Mouse (Mus musculus) spleen, embryonic (tissue): ENCODE measurements at regions not wholly inside any gene's neighbourhood (a gene's known extent, or its start where the extent isn't known, plus 50 kb on each side); places are given as distances from the start of the nearest gene placed in this dataset.

Experiments used
- CTCF ChIA-PET: fragments of 350-600 bp; sonication (Branson Sonifier 250); formaldehyde crosslinking; loops from one replicate; lab custom pipeline; 2022; lab: Charles Lee

DNA sequence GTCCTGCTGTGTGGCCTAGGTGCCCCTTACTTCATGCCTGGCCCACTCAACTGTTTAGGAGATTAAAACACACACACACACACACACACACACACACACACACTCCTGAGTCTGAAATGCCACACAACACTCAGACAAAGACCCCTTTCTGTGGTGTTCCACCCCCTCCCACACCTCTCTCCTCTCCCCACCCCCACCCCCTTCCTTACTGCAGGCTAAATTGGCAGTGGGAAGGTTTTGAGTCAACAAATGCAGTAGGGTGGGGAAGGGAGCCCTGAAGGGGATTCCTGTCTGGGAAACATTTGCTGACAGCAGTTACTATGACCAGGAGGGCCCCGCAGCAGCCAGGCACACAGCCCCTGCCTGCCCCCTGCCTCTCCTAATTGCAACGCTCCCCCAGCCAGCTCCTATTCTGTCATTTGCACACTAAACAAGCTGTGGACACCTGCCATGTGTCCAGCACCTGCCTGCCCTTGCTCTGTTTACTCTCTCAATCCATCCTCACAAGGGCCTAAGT lies 69.5 kb downstream of the Ephb3 start:
- CTCF ChIA-PET, result no interaction called here

DNA sequence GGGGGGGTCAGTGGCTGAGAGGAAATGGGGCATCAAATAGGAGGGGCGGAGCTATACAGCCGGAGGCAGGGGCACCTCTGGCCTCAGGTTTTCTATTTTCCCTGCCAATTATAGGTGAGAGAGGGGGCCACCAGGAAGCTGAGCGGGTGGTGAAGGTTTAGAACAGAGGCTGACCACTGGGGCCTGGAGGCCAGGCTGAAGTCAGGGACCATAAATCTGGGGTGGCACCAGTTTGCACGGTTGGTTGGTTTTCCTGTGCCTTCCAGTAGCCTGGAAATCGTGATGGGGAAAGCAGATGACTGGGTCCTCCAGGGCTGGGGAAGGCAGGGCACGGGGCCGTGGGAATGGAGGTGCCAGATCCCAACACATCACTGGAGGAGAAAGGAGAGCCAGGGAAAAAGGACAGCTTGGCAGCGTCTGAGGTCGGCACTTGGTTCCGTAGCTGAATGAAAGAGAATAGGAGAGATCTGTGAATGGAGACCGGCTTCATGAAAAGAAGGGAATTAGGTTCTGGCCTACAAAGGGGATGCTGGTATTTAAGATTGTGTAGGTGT lies 73.3 kb downstream of the Ephb3 start:
- CTCF ChIA-PET, result no interaction called here

DNA sequence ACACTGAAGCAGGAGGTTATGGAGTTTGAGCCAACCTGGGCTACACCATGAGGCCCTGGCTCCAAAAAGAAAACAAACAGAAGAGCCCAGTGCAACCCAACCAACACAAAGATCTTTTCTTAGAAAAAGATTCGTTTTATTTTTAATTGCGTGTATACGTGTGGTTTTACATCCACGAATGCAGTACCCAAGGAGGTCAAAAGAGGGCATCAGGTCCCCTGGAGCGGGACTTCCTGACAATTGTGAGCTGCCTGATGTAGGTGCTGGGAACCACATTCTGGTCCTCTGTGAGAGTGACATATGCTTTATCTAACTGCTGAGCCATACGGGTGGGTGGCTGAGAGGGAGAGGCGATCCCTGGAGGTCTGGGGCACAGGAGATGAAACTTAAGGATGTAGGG lies 73.8 kb downstream of the Ephb3 start:
- CTCF ChIA-PET, result no interaction called here

DNA sequence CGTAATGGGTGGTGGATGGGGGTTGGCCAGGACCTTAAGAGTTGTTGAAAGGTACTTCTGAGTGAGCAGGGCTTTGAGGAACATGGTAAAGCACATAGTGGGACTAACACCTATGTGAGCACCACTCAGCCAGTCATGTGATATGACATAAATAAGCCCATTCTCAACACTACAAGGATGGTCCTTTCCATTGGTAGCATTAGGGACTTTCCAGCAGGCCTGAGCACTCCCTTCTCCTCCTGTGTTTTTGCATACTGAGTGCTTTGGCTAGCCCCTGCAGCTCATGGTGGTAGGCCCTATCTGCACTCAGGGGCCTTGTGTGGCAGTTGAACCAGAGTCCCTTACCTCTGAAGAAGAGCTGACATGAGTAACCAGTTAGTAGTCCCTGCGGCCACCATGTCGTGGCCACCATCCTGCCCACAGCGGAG lies 75.7 kb downstream of the Ephb3 start:
- CTCF ChIA-PET, result no interaction called here

DNA sequence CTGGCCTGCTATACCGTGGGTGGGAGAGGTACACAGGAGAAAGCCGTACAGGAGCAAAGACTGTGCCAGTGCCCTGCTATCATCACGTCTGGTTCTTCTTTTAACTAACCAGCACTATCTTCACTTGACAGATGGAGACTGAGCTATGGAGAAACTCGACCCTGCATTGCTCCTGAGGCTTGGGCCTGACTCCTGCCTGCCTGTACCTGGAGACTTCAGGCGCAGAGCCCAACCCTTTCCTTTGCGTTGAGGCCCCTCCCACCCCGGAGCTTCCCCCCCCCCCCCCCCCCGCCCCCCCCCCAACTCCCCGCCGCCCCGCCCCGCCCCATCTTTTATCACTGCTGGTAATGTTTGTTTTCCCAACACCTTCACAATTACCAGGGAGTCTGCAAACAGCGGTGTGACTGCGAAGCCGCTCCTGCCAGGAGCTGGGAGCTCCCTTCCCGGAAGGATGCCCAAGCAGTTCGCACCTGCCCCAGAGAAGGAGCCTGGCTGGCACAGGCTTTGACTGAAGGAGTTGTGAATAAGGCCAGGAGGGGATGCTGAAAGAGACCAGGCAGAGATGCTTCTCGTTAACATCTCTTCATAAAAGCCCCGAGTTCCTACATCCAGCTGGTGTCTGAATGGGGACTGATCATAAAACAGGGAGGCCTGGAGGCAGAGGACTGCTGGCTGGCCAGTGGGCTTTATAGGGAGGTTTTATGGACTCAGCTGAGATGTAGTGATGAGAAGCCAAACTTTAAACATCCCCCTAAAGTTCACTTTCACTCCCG lies 77.6 kb downstream of the Ephb3 start:
- CTCF ChIA-PET, result no interaction called here

DNA sequence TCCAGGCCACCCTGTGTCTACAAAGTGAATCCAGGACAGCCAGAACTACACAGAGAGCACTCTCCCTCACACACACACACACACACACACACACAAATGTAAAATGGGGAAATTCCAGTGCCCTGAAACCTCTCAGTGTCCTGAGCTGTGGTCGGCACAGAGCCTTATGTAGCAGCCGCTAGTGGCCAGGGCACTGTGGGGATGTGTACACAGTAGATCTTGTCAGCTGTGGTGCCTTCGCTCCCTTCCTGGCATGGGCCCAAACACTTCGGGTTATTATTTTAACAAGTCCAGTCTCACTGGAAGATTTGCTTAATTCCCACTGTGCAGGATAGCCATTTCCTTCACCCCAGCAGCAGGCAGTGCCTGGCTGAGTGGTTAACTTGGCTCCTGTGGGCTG lies 81.5 kb downstream of the Ephb3 start:
- CTCF ChIA-PET, result no interaction called here

DNA sequence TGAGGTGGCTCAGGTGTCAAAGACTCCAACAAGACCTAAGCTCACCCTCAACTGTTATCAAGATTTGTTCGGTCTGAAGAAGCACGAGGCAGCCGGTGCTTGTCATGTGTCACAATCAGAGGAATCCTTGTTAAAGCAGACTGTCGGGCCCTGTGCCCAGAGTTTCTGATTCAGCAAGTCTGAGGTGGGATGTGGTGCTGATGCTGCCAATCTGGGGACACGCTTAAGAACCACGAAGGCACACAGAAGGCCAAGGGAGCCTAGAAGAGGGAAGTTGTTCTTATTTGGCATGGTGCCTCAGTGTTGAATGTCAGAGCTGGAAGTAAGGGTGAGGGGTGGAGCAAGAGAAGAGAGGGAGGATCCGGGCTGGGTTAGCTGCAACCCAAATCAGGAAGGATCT lies 85.0 kb downstream of the Ephb3 start:
- CTCF ChIA-PET, result no interaction called here

DNA sequence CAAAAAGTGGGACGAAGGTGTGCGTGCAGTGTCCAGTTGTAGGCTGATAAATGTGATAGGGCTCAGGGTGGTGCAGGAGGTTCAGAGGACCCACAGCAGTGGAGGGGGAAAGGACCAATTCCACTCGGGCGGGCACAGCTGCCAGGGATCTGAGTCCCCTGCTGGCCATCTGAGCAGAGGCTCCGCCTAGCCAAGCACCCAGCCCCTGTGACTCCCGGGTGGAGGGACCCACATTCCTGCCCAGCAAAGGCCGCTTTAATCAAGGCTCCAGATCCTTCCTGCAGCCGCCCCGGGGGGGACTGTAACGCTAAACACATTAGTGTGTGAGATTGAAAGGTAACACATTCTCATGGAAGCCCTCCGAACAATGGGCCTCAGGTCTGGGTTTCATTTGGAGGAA lies 88.5 kb downstream of the Ephb3 start:
- CTCF ChIA-PET, result no interaction called here

DNA sequence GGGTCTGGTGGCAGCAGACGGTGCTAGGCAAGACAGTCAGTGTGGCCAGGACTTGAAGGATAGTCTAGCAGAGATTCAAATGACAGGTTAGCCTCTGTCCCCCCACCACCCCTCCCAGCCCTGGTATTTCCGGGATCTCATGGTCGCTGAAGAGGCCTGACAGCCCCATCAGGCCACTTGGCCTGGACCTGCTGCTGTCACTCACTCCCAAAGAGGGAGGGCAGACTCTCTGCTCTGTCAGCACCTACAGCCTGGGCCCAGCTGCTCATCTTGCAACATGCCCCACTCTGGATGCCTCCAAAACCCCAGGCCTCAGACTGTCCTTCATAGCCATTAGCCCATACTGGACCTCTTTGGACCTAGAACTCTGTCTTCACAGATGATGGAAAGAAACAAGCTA lies 89.0 kb downstream of the Ephb3 start:
- CTCF ChIA-PET, result no interaction called here

DNA sequence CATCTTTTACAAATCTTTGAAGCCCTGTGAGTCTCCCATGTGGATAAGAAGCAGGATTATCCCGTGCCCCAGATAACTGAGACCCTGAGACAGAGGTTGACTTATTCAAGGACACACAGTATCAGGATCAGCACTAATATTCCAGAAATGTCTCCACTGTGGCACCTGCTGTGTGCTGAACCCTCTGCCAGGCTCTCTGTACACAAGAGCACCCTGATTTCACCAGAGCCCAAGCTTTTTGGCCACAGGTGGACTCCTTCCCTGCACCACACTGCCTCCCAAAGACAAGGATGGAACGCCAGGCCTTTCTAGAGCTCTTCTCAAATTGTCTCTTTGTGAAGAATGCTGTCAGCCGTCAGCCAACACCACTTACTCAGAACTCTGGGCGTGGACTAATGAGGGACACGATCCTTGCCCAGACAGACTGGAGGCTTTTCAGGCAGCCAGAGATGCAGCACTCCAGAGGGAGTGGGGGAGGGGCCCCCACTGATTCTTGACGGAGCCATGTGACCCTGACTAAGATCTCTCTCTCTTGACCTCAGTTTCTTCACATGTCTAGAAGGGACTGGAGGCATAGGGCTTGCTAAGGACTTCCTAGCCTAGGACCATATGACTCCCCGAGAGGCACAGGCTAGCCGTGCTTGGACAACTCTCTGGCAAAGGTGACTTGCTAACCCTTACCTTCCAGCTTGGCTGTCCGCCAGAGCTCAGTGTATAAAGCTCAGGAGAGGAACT lies 90.3 kb downstream of the Ephb3 start:
- CTCF ChIA-PET, result no interaction called here

DNA sequence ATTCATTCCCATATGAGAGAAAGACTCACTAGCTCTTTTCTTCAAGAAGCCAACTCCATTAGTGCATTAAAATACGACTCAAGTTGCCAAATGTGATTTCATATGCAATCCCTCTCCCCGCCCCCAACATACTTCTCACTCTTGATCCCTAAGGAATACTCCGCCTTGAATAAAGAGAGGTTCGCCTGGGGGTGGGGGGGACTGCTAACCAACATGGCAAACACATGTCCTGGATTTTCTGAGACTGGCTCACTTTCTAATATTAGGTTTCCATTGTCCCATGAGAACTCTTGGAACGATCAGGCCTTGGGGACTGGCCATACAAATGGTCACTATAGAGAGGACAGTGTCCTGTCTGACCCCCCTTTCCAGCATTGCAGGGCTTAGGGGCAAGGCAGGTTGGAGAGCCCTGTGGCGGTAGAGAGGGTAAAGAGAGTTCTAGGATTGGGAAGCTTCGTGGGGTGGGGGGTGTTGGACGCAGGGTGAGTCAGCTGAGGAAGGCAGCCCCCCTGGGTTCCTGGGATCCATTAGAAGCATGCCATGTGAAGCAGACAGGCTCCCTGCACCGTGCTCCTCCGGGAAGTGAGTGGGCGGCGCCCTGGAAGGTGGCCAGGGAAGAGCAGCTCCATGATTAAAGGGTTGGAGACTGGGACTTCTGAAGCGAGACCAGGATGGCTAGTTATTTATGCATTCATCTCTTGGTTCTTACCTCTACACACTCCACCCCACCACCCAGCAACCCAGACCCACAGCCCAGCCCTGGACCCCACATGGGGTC lies 91.6 kb downstream of the Ephb3 start:
- CTCF ChIA-PET, result no interaction called here

DNA sequence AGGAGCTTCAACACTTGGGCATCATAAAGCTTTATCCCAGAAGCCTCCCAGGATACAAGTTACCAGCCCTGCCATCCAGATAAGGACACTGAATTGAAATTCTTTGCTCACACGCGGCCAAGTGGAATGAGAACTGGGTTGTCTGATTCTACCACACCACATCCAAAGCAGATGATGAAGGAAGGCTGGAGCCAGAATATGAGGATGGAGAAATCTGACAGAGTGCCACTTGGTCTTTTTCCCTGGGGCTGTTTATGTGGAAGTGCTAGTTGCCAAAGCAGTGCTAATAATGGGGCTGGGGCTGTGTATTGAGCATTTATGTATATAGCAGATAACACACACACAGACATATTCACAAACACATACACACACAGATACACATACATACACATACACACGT lies 92.2 kb downstream of the Ephb3 start:
- CTCF ChIA-PET, result no interaction called here

DNA sequence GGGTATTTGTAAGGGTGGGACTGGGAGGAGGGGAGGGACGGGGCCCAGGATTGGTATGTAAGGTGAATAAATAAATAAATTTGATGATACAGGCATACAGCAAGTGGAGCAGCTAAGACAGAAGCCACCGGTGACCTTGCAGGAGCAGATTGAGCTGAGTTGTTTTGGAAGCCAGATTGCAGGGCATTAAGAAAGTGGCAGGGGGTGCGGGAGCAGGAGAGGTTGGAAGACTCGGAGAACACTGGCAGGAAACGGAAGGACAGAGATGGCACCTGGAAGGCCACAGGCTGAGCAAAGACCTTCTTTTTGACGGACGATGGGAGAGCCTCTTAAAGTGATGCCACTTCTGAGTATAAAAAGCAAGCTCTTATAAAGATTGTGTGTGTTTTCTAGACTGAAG lies 94.3 kb downstream of the Ephb3 start:
- CTCF ChIA-PET, result no interaction called here

DNA sequence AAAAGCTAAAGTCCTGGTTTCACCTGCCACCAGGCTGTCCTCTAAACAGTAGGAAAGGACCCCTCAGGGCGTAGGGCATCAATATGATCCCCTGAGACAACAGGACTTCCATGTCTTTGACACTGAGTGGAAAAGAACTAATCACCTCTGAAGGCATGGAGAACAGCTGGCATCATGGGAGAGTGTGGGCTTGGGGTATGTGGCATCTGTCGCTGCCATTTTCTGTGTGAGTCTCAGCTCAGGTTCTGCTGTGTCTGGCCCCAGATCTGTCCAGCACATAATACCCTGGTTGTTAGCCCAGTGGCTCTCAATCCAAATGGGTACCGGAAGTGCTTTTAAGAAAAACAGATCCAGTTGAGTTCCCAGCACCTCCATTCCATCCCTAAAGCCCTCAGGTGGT lies 101.3 kb downstream of the Ephb3 start:
- CTCF ChIA-PET, result no interaction called here

DNA sequence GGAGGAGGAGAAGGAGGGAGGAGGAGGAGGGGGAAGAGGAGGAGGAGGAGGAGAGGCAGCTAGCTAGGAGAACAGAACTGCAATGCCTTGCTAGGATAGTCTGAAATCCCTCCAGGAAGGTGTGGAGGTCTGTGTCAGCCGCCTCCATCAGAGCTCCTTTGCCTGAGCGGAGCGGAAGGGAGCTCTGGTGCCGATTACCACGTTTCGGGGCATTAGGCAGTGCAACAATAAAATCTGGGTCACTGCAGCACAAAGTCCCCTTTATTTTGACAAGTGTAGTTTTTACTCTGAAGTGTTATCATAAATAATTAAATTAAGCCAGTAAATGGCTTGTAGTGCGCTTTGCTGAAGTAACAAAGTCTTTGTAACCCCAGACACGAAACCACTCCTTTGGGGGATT lies 104.0 kb downstream of the Ephb3 start:
- CTCF ChIA-PET, result no interaction called here

DNA sequence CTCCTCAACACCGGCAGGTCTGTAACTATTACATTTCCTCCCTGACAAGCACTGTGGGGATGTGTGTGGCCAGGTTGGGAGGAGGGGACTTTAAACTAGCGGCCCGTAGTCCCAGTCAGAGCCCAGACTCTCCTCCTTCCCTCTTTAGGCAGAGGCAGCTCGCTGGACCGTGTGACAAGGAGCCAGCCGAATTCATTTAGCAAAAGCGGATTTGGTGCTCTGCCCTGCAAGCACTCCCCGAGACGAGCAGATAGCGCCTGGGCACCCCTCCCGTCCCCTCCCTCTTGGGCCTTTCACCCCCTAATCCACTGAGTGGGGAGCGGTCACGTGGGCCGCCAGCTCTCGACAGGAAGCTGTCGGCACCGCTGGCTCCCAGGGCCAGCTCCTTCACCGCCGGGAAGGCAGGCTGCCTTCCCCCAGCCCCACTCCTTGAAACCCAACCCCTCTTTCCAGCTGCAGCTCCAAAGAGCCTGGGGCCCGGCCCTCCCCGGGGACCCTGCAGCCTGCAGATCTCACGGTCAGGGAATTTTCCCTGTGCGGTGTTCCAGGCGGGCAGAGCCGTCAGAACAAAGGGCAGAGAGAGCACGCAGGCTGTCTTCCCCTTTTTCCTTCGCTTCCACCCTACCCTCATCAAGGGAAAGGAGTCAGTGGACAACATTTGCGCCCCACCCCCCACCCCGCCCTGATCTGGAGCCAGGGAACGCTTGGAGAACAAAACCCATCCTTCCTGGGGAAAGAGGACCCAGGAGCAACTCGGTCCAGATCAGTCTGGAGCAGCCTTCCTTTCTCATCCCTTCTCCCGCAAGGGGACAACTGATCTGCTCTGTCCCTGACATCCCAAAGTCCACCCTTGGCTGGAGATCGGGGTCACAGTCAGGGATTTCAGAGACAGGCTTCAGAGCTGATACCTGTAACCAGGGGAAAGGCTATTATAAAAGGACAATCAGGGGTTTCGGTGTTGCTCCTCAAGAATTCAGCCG lies 106.4 kb downstream of the Ephb3 start:
- CTCF ChIA-PET, result no interaction called here

DNA sequence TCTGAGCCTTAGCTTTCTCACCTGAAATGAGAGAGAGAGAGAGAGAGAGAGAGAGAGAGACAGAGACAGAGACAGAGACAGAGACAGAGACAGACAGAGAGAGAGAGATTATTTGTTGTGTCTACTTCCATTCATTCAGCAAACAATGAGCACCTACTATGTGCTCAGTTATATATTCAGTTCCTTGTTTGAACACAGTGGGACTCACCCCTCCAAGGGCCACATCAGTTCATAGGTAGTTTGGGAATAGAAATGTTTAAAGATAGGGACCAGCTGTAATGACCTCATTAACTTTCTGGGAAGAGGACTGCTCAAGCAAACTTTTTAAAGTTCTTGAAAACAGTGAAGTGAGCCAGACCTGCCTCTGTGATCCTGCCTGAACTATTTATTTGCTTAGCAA lies 107.2 kb downstream of the Ephb3 start:
- CTCF ChIA-PET, result no interaction called here

DNA sequence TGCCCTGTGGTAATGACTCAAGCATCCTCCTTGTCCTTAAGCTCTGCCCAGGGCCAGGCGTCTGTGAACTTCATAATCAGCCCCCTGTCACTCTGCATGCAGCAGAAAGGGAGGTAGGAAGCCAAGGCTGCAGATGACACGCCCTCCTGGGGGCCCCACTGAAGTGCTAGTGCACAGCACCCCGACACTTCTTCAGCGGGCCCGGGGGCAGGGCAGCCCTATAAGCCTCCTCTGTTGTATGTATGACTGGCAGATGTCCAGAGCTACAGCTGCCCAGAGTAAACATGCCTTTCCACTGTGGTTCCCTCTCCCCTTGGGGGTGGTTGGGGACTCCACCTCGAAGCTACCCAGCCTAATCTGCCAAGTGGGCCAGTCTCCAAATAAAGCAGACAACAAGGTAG lies 107.2 kb upstream of the Vps8 start:
- CTCF ChIA-PET, result no interaction called here

DNA sequence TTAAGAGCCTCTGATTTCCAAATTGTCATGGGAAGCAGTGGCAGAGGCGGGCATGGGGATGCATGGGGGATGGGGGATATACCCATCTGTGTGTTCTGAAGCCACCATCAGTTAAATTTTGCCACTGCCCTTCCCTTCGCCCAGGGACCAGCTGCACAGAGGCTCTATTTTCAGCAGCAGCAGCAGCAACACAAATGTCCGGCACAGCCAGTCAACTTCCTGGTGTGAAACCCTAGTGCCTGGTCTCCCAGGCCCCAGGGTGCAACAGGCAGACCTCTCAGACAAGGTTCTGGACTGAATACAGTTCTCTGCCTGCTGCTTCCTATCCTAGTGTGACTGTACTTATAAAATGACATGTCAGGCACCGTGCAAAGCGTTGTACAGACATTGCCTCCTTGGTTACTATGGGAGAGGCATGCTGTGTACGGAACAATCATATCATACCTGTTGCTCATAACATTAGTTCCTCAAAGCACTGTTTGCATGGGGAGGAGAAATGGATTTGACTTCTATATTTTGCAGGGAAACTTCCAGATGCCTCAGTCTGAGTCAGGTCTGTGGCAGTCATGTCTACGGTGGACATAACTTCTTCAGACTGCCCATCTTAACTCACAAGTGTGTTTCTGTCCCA lies 104.8 kb upstream of the Vps8 start:
- CTCF ChIA-PET, result no interaction called here

DNA sequence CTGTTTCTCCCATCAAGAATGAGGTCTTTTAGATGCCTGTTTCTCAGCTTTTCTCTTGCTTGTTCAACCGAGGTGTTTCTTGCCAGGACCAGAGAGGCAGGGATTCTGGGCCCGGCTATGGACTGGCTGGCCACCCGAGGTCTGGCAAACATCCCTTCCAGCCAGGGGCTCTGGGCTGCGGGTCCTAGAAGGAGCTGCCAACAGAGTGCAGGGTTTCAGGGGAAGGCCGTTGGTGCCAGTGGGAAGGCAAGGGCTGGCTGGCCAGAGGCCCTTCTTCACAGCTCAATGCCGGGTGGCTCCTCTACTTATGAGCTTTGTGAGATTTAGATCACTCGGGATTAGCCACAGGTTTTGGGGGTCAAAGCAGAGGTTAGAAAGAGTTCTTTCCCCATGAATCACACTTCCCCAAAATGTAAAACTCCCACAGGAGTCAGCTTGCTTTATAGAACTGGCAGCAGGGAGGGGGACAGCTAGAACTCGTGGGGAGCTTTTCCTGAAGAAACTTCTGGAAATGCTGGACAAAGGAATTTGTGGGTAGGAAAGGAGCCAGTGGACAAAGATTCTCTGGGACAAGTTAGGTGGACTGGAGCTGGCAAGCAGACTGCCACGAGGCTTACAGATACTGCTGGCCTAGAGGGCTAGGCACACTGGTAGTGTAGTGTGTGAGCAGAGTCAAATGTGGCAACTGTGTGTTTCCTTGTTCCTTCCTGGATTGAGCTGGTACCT lies 104.1 kb upstream of the Vps8 start:
- CTCF ChIA-PET, result no interaction called here
